Mouse (Mus musculus) embryonic facial prominence, embryonic 14.5 days (tissue): ENCODE data around the gene Ccdc149. TPM values are rescaled to one million over a fixed set of nuclear protein-coding genes. Genes with fewer than 3 reads are reported as not detected.

ENCODE experiments used
- ATAC-seq: fragments of 200-750 bp; cut with Nextera tagmentation; 2 replicates; pipeline ENCODE4 v1.8.0; 2017; ENCODE audit warnings: low read depth, moderate number of reproducible peaks, moderate TSS enrichment
- DNase-seq: peaks from one replicate; pipeline ENCODE4 v3.0.0-alpha.2; 2015; ENCODE audit warnings: low spot score
- H3K27ac ChIP-seq: fragments of 300-500 bp; sonication (generic); replicated peaks from 2 replicates; pipeline ENCODE4 v1.5.1; 2014; ENCODE audit warnings: low read depth, mild to moderate bottlenecking, low read length, moderate library complexity
- H3K27me3 ChIP-seq: fragments of 300-500 bp; sonication (generic); replicated peaks from 2 replicates; pipeline ENCODE4 v1.6.1; 2014; ENCODE audit warnings: low read length; ENCODE audit not compliant: control insufficient read depth, insufficient read depth
- H3K36me3 ChIP-seq: fragments of 300-500 bp; sonication (generic); 2 replicates; pipeline ENCODE4 v1.6.1; 2014; ENCODE audit warnings: low read length, mixed read lengths; ENCODE audit not compliant: control insufficient read depth, insufficient read depth
- H3K4me1 ChIP-seq: fragments of 300-500 bp; sonication (generic); 2 replicates; pipeline ENCODE4 v1.6.1; 2014; ENCODE audit warnings: antibody characterized with exemption, low read length; ENCODE audit not compliant: control insufficient read depth, insufficient read depth
- H3K4me2 ChIP-seq: fragments of 300-500 bp; sonication (generic); 2 replicates; pipeline ENCODE4 v1.6.1; 2014; ENCODE audit warnings: low read depth, mild to moderate bottlenecking, low read length, moderate library complexity, mixed read lengths
- H3K4me3 ChIP-seq: fragments of 300-500 bp; sonication (generic); 2 replicates; pipeline ENCODE4 v1.5.1; 2014; ENCODE audit warnings: low read depth, mild to moderate bottlenecking, low read length
- H3K9ac ChIP-seq: fragments of 300-500 bp; sonication (generic); 2 replicates; pipeline ENCODE4 v1.6.1; 2014; ENCODE audit warnings: low read depth, mild to moderate bottlenecking, low read length, moderate library complexity, mixed read lengths
- H3K9me3 ChIP-seq: fragments of 300-500 bp; sonication (generic); 2 replicates; pipeline ENCODE4 v1.6.1; 2016; ENCODE audit warnings: low read length; ENCODE audit not compliant: control insufficient read depth
- WGBS: fragments of 180-500 bp; shearing (Covaris S2); extraction: QIAGEN DNeasy Blood & Tissue Kit; methylation state at CpG from one replicate; pipeline ENCODE4 v1.1.7; 2014; 5-methylcytosine and 5-hydroxymethylcytosine counted together
- polyA plus RNA-seq: library from polyadenylated mRNA; unstranded; fragments of >200 nt; fragmentation: Nextera tagmentation; extraction: Ambion mirVana; gene quantifications from 2 replicates; pipeline ENCODE4 v1.2.1, GENCODE M21; 2014

Ccdc149 gene
- polyA plus RNA-seq, 1 experiment from 2014 or later: 3.3 TPM

GRCm38 (mm10) chr5:52362776-52363467 is 108.4 kb downstream of the Ccdc149 start:
- DNase-seq: no peak
- no peak overlapping the region for H3K9ac ChIP-seq
- 35% methylated on average over 6 of the region's 6 CpGs for WGBS

GRCm38 (mm10) chr5:52360286-52361049 is 110.9 kb downstream of the Ccdc149 start:
- Histone ChIP-seq H3K9ac (no peak overlapping the region), H3K36me3 (no peaks in the 10 kb centered on the region), H3K4me1 (peaks cover 21% of the 10 kb centered on the region), H3K27me3 (no peaks in the 10 kb centered on the region; the same call in 1 of the 2 replicates), H3K4me3 (no peak overlapping the region), H3K9me3 (no peaks in the 10 kb centered on the region), H3K4me2 (0 out of 2 replicates have a peak overlapping the region, but pooled peaks have one; percentile 14), H3K27ac (no peak overlapping the region)
- WGBS: 59% methylated on average over 21 of the region's 21 CpGs
- ATAC-seq (peak; percentile 38; the same call in 1 of the 2 replicates), DNase-seq (no peak)

More at GRCm38 (mm10) chr5:52362776-52363467, 108.4 kb downstream of the Ccdc149 start:
- H3K9me3 ChIP-seq: no peaks in the 10 kb centered on the region
- H3K27ac ChIP-seq: no peak overlapping the region
- no peaks in the 10 kb centered on the region; the same call in 1 of the 2 replicates for H3K27me3 ChIP-seq
- H3K4me2 ChIP-seq: no peak overlapping the region
- no peak overlapping the region for H3K4me3 ChIP-seq
- no peak for ATAC-seq
- peaks cover 21% of the 10 kb centered on the region for H3K4me1 ChIP-seq
- no peaks in the 10 kb centered on the region for H3K36me3 ChIP-seq

GRCm38 (mm10) chr5:52358120-52358519 is 113.2 kb downstream of the Ccdc149 start:
- no peaks in the 10 kb centered on the region for H3K9me3 ChIP-seq
- no peak overlapping the region for H3K27ac ChIP-seq
- DNase-seq: no peak
- H3K4me3 ChIP-seq: no peak overlapping the region
- 88% methylated on average over 6 of the region's 6 CpGs for WGBS
- no peaks in the 10 kb centered on the region for H3K36me3 ChIP-seq
- H3K4me2 ChIP-seq: no peak overlapping the region
- no peak overlapping the region for H3K9ac ChIP-seq
- ATAC-seq: no peak
- H3K27me3 ChIP-seq: no peaks in the 10 kb centered on the region; the same call in 1 of the 2 replicates
- peaks cover 13% of the 10 kb centered on the region for H3K4me1 ChIP-seq

- WGBS: 67% methylated on average over 9 of the region's 9 CpGs
- Histone ChIP-seq H3K9me3 (no peaks in the 10 kb centered on the region), H3K27me3 (no peaks in the 10 kb centered on the region; the same call in 1 of the 2 replicates)
Measured at GRCm38 (mm10) chr5:52357175-52357754, 114.1 kb downstream of the Ccdc149 start.

GRCm38 (mm10) chr5:52355612-52356011 is 115.7 kb downstream of the Ccdc149 start:
- DNase-seq (no peak), ATAC-seq (no peak)
- no peak overlapping the region for H3K9ac ChIP-seq
- 79% methylated on average over 7 of the region's 7 CpGs for WGBS
- no peak overlapping the region for H3K27ac ChIP-seq
- H3K4me1 ChIP-seq: peaks cover 10% of the 10 kb centered on the region; the same call in 1 of the 2 replicates
- no peaks in the 10 kb centered on the region; the same call in 1 of the 2 replicates for H3K27me3 ChIP-seq
- no peak overlapping the region for H3K4me2 ChIP-seq
- H3K9me3 ChIP-seq: no peaks in the 10 kb centered on the region
- H3K36me3 ChIP-seq: no peaks in the 10 kb centered on the region
- H3K4me3 ChIP-seq: no peak overlapping the region

More at GRCm38 (mm10) chr5:52357175-52357754, 114.1 kb downstream of the Ccdc149 start:
- Histone ChIP-seq H3K4me3 (no peak overlapping the region), H3K4me1 (peaks cover 10% of the 10 kb centered on the region; the same call in 1 of the 2 replicates), H3K36me3 (no peaks in the 10 kb centered on the region), H3K9ac (no peak overlapping the region), H3K27ac (no peak overlapping the region), H3K4me2 (no peak overlapping the region)
- ATAC-seq: no peak
- DNase-seq: no peak

GRCm38 (mm10) chr5:52354441-52354840 is 116.9 kb downstream of the Ccdc149 start:
- no peak overlapping the region for H3K4me2 ChIP-seq
- no peaks in the 10 kb centered on the region for H3K36me3 ChIP-seq
- H3K4me1 ChIP-seq: no peaks in the 10 kb centered on the region
- no peaks in the 10 kb centered on the region for H3K27me3 ChIP-seq
- H3K4me3 ChIP-seq: no peak overlapping the region
- DNase-seq: no peak
- H3K27ac ChIP-seq: no peak overlapping the region
- WGBS: 79% methylated on average over 4 of the region's 4 CpGs
- H3K9me3 ChIP-seq: no peaks in the 10 kb centered on the region
- no peak for ATAC-seq
- no peak overlapping the region for H3K9ac ChIP-seq

- Histone ChIP-seq H3K27me3 (no peaks in the 10 kb centered on the region), H3K4me2 (no peak overlapping the region), H3K36me3 (no peaks in the 10 kb centered on the region), H3K4me1 (no peaks in the 10 kb centered on the region), H3K4me3 (no peak overlapping the region), H3K9ac (no peak overlapping the region), H3K9me3 (no peaks in the 10 kb centered on the region), H3K27ac (no peak overlapping the region)
- ATAC-seq: no peak
- DNase-seq: no peak
- WGBS: 76% methylated on average over 5 of the region's 5 CpGs
Measured at GRCm38 (mm10) chr5:52352730-52353129, 118.6 kb downstream of the Ccdc149 start.

GRCm38 (mm10) chr5:52351561-52351960 is 119.8 kb downstream of the Ccdc149 start:
- Histone ChIP-seq H3K4me2 (no peak overlapping the region), H3K27ac (no peak overlapping the region), H3K9me3 (no peaks in the 10 kb centered on the region), H3K4me1 (no peaks in the 10 kb centered on the region), H3K36me3 (no peaks in the 10 kb centered on the region), H3K9ac (no peak overlapping the region), H3K27me3 (no peaks in the 10 kb centered on the region), H3K4me3 (no peak overlapping the region)
- 75% methylated on average over 2 of the region's 2 CpGs for WGBS
- ATAC-seq (no peak), DNase-seq (no peak)
